Mouse (Mus musculus): ENCODE measurements at regions not wholly inside any gene's neighbourhood (a gene's known extent, or its start where the extent isn't known, plus 50 kb on each side); places are given as distances from the start of the nearest gene placed in this dataset.

- H3K27ac ChIP-seq, result no peak overlapping the region
- no peaks in the 10 kb centered on the region for H3K9me3 ChIP-seq
- H3K9ac ChIP-seq, result no peak overlapping the region
- H3K4me3 ChIP-seq (replicated peaks), result no peak overlapping the region
- WGBS, result 64% methylated on average over 9 of the region's 9 CpGs
- H3K27me3 ChIP-seq (replicated peaks), result no peaks in the 10 kb centered on the region
- no peaks in the 10 kb centered on the region for H3K36me3 ChIP-seq
- no peaks in the 10 kb centered on the region for H3K4me1 ChIP-seq
- no peak overlapping the region for H3K4me2 ChIP-seq
- no peak for ATAC-seq (ENCODE audit: insufficient read depth, low FRiP score, low read depth)
Measured at GRCm38 (mm10) chr8:115539600-115539999, 168.0 kb downstream of the Maf start.

DNA sequence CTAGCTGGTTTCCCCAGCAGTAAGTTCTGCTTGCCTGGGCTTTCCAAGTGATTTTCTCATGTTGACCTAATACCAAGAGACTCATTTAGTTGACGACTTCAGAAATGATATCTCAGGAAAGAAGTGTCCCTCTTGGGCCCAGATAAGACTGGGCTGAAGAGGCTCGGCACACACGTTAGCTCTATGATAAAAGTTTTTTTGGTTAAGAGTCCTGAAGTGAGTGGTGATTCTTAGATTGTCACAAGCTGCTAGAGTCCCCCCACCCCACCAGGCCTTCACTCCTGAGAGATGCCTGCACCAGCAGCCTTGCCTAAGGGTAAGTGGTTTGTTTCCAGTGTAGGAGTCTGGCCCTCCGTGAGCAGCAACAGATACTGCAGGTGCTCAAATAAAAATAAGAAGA, 169.4 kb downstream of the Maf start:
- Histone ChIP-seq H3K9ac (no peak overlapping the region), H3K27me3 (replicated peaks) (no peaks in the 10 kb centered on the region), H3K4me1 (no peaks in the 10 kb centered on the region), H3K36me3 (no peaks in the 10 kb centered on the region), H3K27ac (no peak overlapping the region), H3K4me2 (no peak overlapping the region), H3K9me3 (no peaks in the 10 kb centered on the region), H3K4me3 (replicated peaks) (no peak overlapping the region)
- no peak for ATAC-seq (ENCODE audit: insufficient read depth, low FRiP score, low read depth)
- WGBS, result 82% methylated on average over 4 of the region's 4 CpGs

DNA sequence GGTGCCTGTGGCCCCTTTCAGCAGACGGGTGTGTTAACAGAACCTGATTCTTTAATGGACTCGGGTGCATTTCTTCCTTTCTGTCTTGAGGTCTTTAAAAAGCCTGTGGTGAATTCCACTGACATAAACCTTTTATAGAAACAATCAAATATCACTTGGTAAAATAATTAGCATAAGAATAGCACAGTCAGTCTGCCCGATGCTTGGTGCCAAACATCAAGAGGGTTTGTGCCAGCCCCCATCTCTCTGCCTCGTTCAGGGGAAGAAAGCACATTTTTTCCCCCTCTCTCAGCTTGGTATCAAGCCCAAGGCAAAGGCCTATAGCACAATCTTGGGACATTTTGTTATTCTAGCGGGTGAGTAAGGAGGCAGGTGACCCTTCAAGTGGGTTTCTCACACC, 169.8 kb downstream of the Maf start:
- no peak for ATAC-seq (ENCODE audit: insufficient read depth, low FRiP score, low read depth)
- 75% methylated on average over 5 of the region's 5 CpGs for WGBS
- Histone ChIP-seq H3K9ac (no peak overlapping the region), H3K27me3 (replicated peaks) (no peaks in the 10 kb centered on the region), H3K4me3 (replicated peaks) (no peak overlapping the region), H3K4me1 (no peaks in the 10 kb centered on the region), H3K36me3 (no peaks in the 10 kb centered on the region), H3K4me2 (no peak overlapping the region), H3K27ac (no peak overlapping the region), H3K9me3 (no peaks in the 10 kb centered on the region)

DNA sequence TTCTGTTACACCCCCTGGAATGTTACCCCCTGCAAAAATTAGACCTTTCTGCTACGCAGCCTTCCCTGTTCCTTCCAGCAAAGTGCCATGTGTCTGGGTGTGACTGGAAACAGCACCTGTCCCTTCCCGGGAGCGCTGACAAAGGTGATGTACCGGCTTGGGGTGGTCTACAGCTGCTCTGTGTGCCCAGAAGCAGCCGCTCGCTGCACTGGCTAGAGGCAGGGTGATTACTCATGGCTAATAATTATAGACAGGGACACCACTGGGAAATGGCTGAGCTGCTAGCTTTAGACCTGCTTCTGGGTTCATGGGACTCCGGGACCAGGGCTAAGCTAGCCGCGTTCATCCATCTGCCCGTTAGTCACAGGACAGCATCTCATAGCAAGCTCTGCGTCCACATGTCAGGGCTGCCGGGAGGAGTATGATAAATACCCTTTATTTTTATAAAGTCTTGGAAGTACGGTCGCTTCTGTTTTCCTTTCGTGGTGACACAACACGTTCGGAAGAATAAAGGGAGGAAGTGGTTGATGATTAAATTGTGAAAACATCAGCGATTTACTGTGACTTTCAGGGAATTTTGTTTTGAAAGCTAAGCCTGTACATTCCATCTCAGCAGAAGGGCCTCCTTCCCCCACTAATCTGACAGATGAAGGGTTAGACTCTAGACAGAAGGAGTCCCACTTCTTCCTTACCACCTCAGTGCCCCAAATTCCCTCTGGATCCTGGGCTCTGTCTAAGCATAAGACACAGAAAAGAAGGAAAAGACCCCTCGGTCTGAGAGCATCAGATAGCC, 170.8 kb downstream of the Maf start:
- Histone ChIP-seq H3K9me3 (no peaks in the 10 kb centered on the region), H3K4me3 (replicated peaks) (no peak overlapping the region), H3K36me3 (no peaks in the 10 kb centered on the region), H3K9ac (no peak overlapping the region), H3K4me2 (no peak overlapping the region), H3K27me3 (replicated peaks) (no peaks in the 10 kb centered on the region), H3K27ac (no peak overlapping the region), H3K4me1 (no peaks in the 10 kb centered on the region)
- 49% methylated on average over 19 of the region's 19 CpGs for WGBS
- ATAC-seq (ENCODE audit: insufficient read depth, low FRiP score, low read depth), result no peak

DNA sequence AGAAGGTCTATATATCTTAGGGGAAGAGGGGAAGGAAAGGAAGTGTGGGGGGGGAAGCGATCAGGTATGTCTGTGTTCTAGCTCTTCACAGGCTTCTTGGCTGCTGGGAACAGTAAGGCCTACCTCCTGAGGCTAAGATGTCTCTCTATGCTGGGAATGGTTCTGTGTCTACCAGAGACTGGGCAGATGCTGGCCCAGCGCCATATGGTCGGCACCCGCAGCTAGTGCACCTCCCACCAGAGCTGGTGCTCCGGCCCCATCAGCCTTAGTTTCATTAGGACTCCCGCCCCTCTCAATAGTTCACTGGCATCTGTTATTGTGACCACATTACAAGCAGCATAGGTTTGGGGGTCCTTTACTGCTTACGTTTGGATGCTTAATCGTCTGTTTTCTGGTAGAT, 171.6 kb downstream of the Maf start:
- no peak overlapping the region for H3K4me2 ChIP-seq
- no peak overlapping the region for H3K9ac ChIP-seq
- peak; percentile 31; the same call in 1 of the 2 replicates for ATAC-seq (ENCODE audit: insufficient read depth, low FRiP score, low read depth)
- no peak overlapping the region for H3K4me3 ChIP-seq (replicated peaks)
- 81% methylated on average over 8 of the region's 8 CpGs for WGBS
- H3K27me3 ChIP-seq (replicated peaks), result no peaks in the 10 kb centered on the region
- no peaks in the 10 kb centered on the region for H3K36me3 ChIP-seq
- H3K4me1 ChIP-seq, result no peaks in the 10 kb centered on the region
- no peak overlapping the region for H3K27ac ChIP-seq
- no peaks in the 10 kb centered on the region for H3K9me3 ChIP-seq

DNA sequence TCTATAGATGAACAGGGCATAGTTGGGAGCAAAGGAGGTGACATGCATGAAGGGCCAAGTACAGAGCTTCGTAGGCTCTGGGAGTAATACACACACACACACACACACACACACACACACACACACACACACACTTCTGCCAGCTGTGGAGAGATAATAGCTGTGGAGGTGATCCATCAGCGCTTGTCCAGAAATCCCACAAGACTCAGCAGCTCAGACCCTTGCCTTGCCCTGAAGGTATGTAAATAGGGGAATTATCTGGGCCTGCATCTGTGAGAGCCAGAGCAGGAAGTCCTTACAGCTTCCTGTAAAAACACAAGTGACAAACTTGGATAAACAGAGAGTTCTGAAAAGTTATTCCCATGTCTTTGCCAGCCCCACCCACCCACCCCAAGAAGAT, 173.6 kb downstream of the Maf start:
- no peak overlapping the region for H3K27ac ChIP-seq
- WGBS, result 30% methylated on average over 2 of the region's 2 CpGs

GRCm38 (mm10) chr8:115531343-115531742, 176.3 kb downstream of the Maf start:
- Histone ChIP-seq H3K27me3 (replicated peaks) (no peaks in the 10 kb centered on the region), H3K36me3 (no peaks in the 10 kb centered on the region)
- no peak for ATAC-seq (ENCODE audit: insufficient read depth, low FRiP score, low read depth)

More for the DNA sequence above, 173.6 kb downstream of the Maf start:
- Histone ChIP-seq H3K9ac (no peak overlapping the region), H3K4me2 (no peak overlapping the region), H3K36me3 (no peaks in the 10 kb centered on the region), H3K4me1 (no peaks in the 10 kb centered on the region), H3K27me3 (replicated peaks) (no peaks in the 10 kb centered on the region), H3K9me3 (no peaks in the 10 kb centered on the region), H3K4me3 (replicated peaks) (no peak overlapping the region)
- ATAC-seq (ENCODE audit: insufficient read depth, low FRiP score, low read depth), result no peak

DNA sequence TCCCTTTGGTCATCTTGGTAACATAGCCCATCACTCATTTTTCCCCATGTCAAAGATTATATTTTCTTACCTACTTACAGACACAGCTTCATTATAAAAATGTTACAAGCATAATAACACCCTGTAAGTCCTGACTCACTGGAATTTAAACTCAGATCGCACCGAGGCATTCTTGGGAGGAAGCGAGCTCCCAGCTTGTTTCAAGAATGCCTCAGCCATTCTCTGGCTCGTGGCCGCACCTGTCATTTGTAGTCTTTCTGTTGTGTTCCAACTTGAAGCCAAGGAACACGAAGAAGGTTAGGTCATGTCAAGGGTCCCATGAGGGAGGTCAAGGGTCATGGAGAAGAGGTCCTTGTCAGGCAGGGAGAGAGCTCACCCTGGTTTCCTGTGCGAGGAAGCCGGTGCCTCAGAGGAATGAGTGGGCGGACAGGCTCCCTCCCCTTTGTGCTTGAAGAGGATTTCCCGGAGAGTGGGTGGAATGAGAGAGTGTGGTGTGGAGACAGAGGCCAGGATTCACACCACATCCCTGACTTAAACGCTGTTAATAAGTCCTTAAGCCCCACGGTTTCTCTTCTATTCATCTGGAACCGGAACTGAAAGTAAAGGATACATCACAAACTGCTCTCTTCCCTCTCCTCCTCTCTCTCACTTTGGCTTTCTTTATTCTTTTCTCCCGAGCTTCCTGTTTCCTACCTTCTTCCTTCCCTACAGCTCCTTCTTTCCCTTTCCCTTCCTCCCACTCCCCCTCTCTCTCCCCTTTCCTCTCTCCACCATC, 177.8 kb downstream of the Maf start:
- Histone ChIP-seq H3K4me3 (replicated peaks) (no peak overlapping the region), H3K4me2 (no peak overlapping the region), H3K4me1 (no peaks in the 10 kb centered on the region), H3K27me3 (replicated peaks) (no peaks in the 10 kb centered on the region), H3K27ac (no peak overlapping the region), H3K36me3 (no peaks in the 10 kb centered on the region), H3K9me3 (no peaks in the 10 kb centered on the region), H3K9ac (no peak overlapping the region)
- WGBS, result 40% methylated on average over 14 of the region's 14 CpGs
- ATAC-seq (ENCODE audit: insufficient read depth, low FRiP score, low read depth), result no peak

More at GRCm38 (mm10) chr8:115531343-115531742, 176.3 kb downstream of the Maf start:
- Histone ChIP-seq H3K9ac (no peak overlapping the region), H3K4me2 (no peak overlapping the region), H3K27ac (no peak overlapping the region), H3K4me3 (replicated peaks) (no peak overlapping the region), H3K4me1 (no peaks in the 10 kb centered on the region), H3K9me3 (no peaks in the 10 kb centered on the region)
- 80% methylated on average over 6 of the region's 6 CpGs for WGBS

- no peak overlapping the region for H3K4me2 ChIP-seq
- no peak for ATAC-seq (ENCODE audit: insufficient read depth, low FRiP score, low read depth)
- H3K27me3 ChIP-seq (replicated peaks), result no peaks in the 10 kb centered on the region
- no peak overlapping the region for H3K27ac ChIP-seq
- no peaks in the 10 kb centered on the region for H3K4me1 ChIP-seq
- WGBS, result 94% methylated on average over 11 of the region's 11 CpGs
- H3K9me3 ChIP-seq, result no peaks in the 10 kb centered on the region
- no peak overlapping the region for H3K9ac ChIP-seq
- no peak overlapping the region for H3K4me3 ChIP-seq (replicated peaks)
- H3K36me3 ChIP-seq, result no peaks in the 10 kb centered on the region
Measured at GRCm38 (mm10) chr8:115528879-115529278, 178.7 kb downstream of the Maf start.

- no peaks in the 10 kb centered on the region for H3K9me3 ChIP-seq
- H3K9ac ChIP-seq, result no peak overlapping the region
- H3K27me3 ChIP-seq (replicated peaks), result no peaks in the 10 kb centered on the region
- H3K36me3 ChIP-seq, result no peaks in the 10 kb centered on the region
- 76% methylated on average over 8 of the region's 8 CpGs for WGBS
- H3K27ac ChIP-seq, result no peak overlapping the region
- H3K4me1 ChIP-seq, result no peaks in the 10 kb centered on the region
- ATAC-seq (ENCODE audit: insufficient read depth, low FRiP score, low read depth), result no peak
- H3K4me3 ChIP-seq (replicated peaks), result no peak overlapping the region
- no peak overlapping the region for H3K4me2 ChIP-seq
Measured at GRCm38 (mm10) chr8:115525149-115525548, 182.4 kb downstream of the Maf start.

GRCm38 (mm10) chr8:115524713-115525112, 182.9 kb downstream of the Maf start:
- Histone ChIP-seq H3K4me3 (replicated peaks) (no peak overlapping the region), H3K9me3 (no peaks in the 10 kb centered on the region), H3K27me3 (replicated peaks) (no peaks in the 10 kb centered on the region), H3K4me1 (no peaks in the 10 kb centered on the region), H3K9ac (no peak overlapping the region), H3K36me3 (no peaks in the 10 kb centered on the region), H3K27ac (no peak overlapping the region), H3K4me2 (no peak overlapping the region)
- WGBS, result 63% methylated on average over 8 of the region's 8 CpGs
- ATAC-seq (ENCODE audit: insufficient read depth, low FRiP score, low read depth), result no peak

- Histone ChIP-seq H3K9ac (no peak overlapping the region), H3K27me3 (replicated peaks) (no peaks in the 10 kb centered on the region), H3K36me3 (no peaks in the 10 kb centered on the region), H3K4me1 (no peaks in the 10 kb centered on the region), H3K4me2 (no peak overlapping the region), H3K9me3 (no peaks in the 10 kb centered on the region), H3K4me3 (replicated peaks) (no peak overlapping the region), H3K27ac (no peak overlapping the region)
- ATAC-seq (ENCODE audit: insufficient read depth, low FRiP score, low read depth), result peak; percentile 84
- 73% methylated on average over 5 of the region's 5 CpGs for WGBS
Measured at GRCm38 (mm10) chr8:115522527-115522926, 185.1 kb downstream of the Maf start.
